Mouse (Mus musculus): ENCODE measurements around the gene Gm49380. TPM values are rescaled to one million over a fixed set of nuclear protein-coding genes. Genes with fewer than 3 reads are reported as not detected.
A peak's percentile ranks its signal among the peaks of the same experiment; 100 is the strongest.

The Gm49380 gene
- polyA plus RNA-seq, 1 experiment from 2014 or later, result 0.05 TPM

DNA sequence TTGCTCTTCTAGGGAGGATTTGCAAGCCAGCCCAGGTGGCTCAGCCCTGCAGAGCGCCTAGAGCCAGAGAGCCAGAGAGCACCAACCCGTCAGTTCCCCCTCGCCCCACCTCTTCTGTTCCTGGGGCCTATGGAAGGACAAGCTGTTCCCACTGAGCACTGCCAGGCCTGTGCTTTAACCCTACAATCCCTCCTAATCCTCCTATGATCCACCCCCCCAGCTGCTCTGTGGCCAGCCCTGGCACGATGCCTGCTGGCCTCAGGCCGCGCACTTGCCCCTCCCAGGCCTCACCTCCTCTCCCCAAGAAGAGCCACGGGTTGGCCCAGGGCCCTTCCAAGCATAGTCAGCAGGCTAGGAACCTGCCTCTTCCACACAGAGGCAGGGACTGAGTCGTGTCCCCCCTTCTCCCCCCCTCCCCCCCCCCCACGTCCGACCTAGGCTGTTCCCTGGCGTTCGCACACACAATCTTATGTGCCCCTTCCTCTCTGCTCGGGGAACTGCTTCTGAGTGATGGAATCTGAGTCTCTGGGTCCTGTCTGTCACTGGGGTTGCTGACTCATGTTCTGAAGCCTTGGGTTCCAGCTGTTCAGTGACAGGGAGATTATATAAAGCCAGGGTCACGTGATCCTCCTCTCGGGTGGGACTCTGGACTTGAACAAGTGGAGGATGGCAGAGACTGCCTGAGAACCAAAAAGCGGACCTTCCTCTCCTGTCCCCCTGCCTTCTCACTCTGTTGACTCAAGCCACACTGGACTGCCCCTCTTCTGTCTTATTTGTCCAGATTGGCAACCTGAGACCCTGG is 34.1 kb downstream of the Gm49380 start:
- peak; percentile 89 for ATAC-seq (replicated peaks; ENCODE audit: insufficient number of reproducible peaks, insufficient read depth, low FRiP score, low read depth)
- WGBS, result 14% methylated on average over 15 of the region's 16 CpGs
- H3K27ac ChIP-seq, result peak overlapping the region; percentile 89
- no peak overlapping the region for H3K9ac ChIP-seq
- H3K36me3 ChIP-seq, result peaks cover 3% of the 10 kb centered on the region; the same call in 1 of the 2 replicates
- H3K4me1 ChIP-seq (replicated peaks), result peaks cover 91% of the 10 kb centered on the region
- no peak overlapping the region for H3K4me3 ChIP-seq
- peak overlapping the region; percentile 50 for H3K4me2 ChIP-seq
- no peaks in the 10 kb centered on the region for H3K27me3 ChIP-seq
- H3K9me3 ChIP-seq (replicated peaks), result no peaks in the 10 kb centered on the region

DNA sequence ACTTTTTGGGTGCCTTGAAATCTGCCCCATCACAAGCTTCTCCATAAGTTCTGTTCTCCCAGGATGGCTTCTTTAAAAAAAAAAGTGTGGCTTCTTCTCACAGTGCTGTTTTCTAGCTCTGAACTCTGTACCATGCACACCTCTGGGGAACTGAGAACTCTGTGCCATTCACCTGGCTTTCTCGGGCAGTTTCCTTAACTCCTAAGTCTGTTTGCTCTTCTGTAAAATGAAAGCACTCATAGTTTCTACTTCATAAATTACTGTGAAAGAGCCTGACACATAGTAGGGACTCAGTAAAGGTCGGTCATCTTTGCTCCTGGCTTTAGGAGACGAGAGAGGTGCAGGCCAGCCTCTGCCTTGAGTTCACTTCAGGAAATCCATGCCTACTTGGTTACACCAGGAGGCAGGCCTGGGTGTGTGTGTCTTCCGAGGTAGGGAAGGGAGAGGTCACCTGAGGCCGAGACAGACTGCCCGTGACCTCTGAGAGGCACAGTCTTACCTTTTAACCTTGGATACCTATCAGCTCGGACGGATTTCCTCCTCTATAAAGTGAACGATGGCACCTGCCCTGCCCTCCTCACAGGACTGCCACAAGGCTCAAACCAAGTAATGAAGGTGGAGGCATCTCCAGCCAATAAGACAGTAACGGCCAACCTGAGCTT is 35.0 kb downstream of the Gm49380 start:
- peaks cover 87% of the 10 kb centered on the region for H3K4me1 ChIP-seq (replicated peaks)
- H3K27ac ChIP-seq, result peak overlapping the region; percentile 89
- peaks cover 3% of the 10 kb centered on the region; the same call in 1 of the 2 replicates for H3K36me3 ChIP-seq
- no peaks in the 10 kb centered on the region for H3K27me3 ChIP-seq
- WGBS, result 69% methylated on average over 10 of the region's 10 CpGs
- H3K4me2 ChIP-seq, result peak overlapping the region; percentile 50
- H3K9ac ChIP-seq, result no peak overlapping the region
- ATAC-seq (replicated peaks; ENCODE audit: insufficient number of reproducible peaks, insufficient read depth, low FRiP score, low read depth), result no peak
- H3K9me3 ChIP-seq (replicated peaks), result no peaks in the 10 kb centered on the region
- H3K4me3 ChIP-seq, result no peak overlapping the region

- no peak overlapping the region for H3K9ac ChIP-seq
- 78% methylated on average over 11 of the region's 11 CpGs for WGBS
- no peak for ATAC-seq (replicated peaks; ENCODE audit: insufficient number of reproducible peaks, insufficient read depth, low FRiP score, low read depth)
- peaks cover 88% of the 10 kb centered on the region for H3K4me1 ChIP-seq (replicated peaks)
- no peak overlapping the region for H3K4me3 ChIP-seq
- H3K9me3 ChIP-seq (replicated peaks), result no peaks in the 10 kb centered on the region
- peaks cover 3% of the 10 kb centered on the region; the same call in 1 of the 2 replicates for H3K36me3 ChIP-seq
- H3K4me2 ChIP-seq, result no peak overlapping the region; the same call in 1 of the 2 replicates
- H3K27ac ChIP-seq, result peak overlapping the region; percentile 89
- H3K27me3 ChIP-seq, result no peaks in the 10 kb centered on the region
Observed at GRCm38 (mm10) chr9:44077266-44077910, 35.9 kb downstream of the Gm49380 start.

DNA sequence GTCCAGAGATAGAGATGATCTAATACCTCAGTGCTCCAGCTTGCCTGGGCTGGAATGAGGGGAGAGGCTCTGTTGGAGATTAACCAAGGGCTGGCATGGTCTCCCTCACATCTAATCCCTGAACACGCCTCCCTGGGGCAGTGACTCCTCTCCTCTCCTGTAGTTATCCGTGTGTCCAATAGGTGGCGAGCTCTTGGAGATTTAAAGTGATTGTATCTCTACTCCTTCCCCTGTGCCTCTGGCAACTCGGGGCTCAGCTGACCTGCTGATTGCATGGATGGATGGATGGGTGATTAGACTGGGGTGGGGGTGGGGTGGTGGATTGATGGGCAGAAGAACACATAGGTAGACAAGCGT is 36.6 kb downstream of the Gm49380 start:
- 28% methylated on average over 5 of the region's 5 CpGs for WGBS
- peak overlapping the region; percentile 1; the same call in 1 of the 2 replicates for H3K27ac ChIP-seq
- no peaks in the 10 kb centered on the region for H3K9me3 ChIP-seq (replicated peaks)
- no peak overlapping the region for H3K9ac ChIP-seq
- ATAC-seq (replicated peaks; ENCODE audit: insufficient number of reproducible peaks, insufficient read depth, low FRiP score, low read depth), result no peak
- no peak overlapping the region; the same call in 1 of the 2 replicates for H3K4me2 ChIP-seq
- H3K4me3 ChIP-seq, result no peak overlapping the region
- no peaks in the 10 kb centered on the region for H3K27me3 ChIP-seq
- H3K36me3 ChIP-seq, result peaks cover 3% of the 10 kb centered on the region; the same call in 1 of the 2 replicates
- peaks cover 90% of the 10 kb centered on the region for H3K4me1 ChIP-seq (replicated peaks)

DNA sequence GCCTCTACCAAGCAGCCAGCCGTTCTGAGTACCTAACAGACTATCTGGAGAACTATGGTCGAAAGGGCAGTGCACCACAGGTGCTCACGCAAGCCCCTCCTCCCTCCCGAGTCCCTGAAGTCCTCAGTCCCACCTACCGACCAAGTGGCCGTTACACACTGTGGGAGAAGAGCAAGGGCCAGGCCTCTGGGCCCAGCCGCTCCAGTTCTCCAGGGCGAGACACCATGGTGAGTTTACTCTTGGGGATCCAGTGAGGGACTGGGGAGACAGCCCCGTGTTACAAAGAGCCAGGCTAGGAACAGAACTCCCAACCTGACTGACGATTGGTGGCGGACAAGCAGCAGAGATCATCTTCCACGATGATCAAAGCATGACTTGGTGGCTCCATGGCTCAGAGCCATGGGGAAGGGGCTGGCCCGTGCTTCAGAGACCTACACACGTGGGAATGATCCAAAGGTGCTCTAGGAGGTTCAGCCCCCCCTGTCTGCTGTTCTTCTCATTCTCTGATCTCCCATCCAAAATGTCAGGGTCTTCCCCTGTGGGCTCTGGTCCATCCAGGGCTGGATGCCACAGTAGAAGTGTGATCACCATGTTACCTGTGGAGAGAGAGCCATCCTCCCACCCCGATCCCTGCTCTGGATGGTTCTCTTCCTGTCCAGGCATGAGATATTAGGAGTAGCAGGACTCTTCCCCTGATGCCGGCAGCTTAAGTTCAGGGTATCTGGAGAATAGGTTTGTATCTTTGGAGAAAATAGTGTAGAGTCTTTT is 37.1 kb downstream of the Gm49380 start:
- H3K9me3 ChIP-seq (replicated peaks), result no peaks in the 10 kb centered on the region
- H3K27me3 ChIP-seq, result no peaks in the 10 kb centered on the region
- H3K4me2 ChIP-seq, result no peak overlapping the region
- 63% methylated on average over 16 of the region's 16 CpGs for WGBS
- H3K27ac ChIP-seq, result peak overlapping the region; percentile 1
- ATAC-seq (replicated peaks; ENCODE audit: insufficient number of reproducible peaks, insufficient read depth, low FRiP score, low read depth), result no peak
- H3K9ac ChIP-seq, result no peak overlapping the region
- peaks cover 90% of the 10 kb centered on the region for H3K4me1 ChIP-seq (replicated peaks)
- peaks cover 3% of the 10 kb centered on the region; the same call in 1 of the 2 replicates for H3K36me3 ChIP-seq
- H3K4me3 ChIP-seq, result no peak overlapping the region

DNA sequence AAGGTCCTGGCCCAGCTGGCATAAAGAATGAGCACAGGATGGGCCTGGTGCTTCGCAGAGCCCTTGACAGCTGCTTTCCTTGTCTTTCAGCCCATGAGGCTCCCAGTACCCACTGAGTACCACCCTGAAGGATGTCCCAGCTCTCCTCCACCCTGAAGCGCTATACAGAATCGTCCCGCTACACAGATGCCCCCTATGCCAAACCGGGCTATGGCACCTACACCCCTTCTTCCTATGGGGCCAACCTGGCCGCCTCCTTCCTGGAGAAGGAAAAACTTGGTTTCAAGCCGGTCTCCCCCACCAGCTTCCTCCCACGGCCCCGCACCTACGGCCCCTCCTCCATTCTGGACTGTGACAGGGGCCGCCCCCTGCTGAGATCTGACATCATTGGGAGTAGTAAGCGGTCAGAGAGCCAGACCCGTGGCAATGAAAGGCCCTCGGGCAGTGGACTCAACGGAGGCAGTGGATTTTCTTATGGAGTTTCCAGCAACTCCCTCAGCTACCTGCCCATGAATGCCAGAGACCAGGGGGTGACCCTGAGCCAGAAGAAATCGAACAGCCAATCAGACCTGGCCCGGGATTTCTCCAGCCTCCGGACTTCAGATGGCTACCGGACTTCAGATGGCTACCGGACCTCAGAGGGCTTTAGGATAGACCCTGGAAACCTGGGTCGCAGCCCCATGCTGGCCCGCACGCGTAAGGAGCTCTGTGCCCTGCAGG is 37.9 kb downstream of the Gm49380 start:
- no peak overlapping the region for H3K4me2 ChIP-seq

GRCm38 (mm10) chr9:44074395-44075275 is 38.7 kb downstream of the Gm49380 start:
- Histone ChIP-seq H3K27me3 (no peaks in the 10 kb centered on the region), H3K9me3 (replicated peaks) (no peaks in the 10 kb centered on the region), H3K36me3 (peaks cover 3% of the 10 kb centered on the region; the same call in 1 of the 2 replicates), H3K9ac (no peak overlapping the region), H3K27ac (no peak overlapping the region), H3K4me2 (no peak overlapping the region), H3K4me1 (replicated peaks) (peaks cover 88% of the 10 kb centered on the region), H3K4me3 (no peak overlapping the region)
- ATAC-seq (replicated peaks; ENCODE audit: insufficient number of reproducible peaks, insufficient read depth, low FRiP score, low read depth), result no peak
- 64% methylated on average over 9 of the region's 9 CpGs for WGBS

More for the DNA sequence above, 37.9 kb downstream of the Gm49380 start:
- H3K27ac ChIP-seq, result no peak overlapping the region
- H3K4me3 ChIP-seq, result no peak overlapping the region
- H3K9ac ChIP-seq, result no peak overlapping the region
- no peak for ATAC-seq (replicated peaks; ENCODE audit: insufficient number of reproducible peaks, insufficient read depth, low FRiP score, low read depth)
- no peaks in the 10 kb centered on the region for H3K9me3 ChIP-seq (replicated peaks)
- peaks cover 90% of the 10 kb centered on the region for H3K4me1 ChIP-seq (replicated peaks)
- peaks cover 3% of the 10 kb centered on the region; the same call in 1 of the 2 replicates for H3K36me3 ChIP-seq
- H3K27me3 ChIP-seq, result no peaks in the 10 kb centered on the region
- 73% methylated on average over 24 of the region's 24 CpGs for WGBS

- no peak overlapping the region for H3K4me3 ChIP-seq
- no peaks in the 10 kb centered on the region for H3K27me3 ChIP-seq
- H3K9me3 ChIP-seq (replicated peaks), result no peaks in the 10 kb centered on the region
- peaks cover 79% of the 10 kb centered on the region for H3K4me1 ChIP-seq (replicated peaks)
- peak overlapping the region; percentile 8; the same call in 1 of the 2 replicates for H3K9ac ChIP-seq
- H3K4me2 ChIP-seq, result peak overlapping the region; percentile 89
- peaks cover 3% of the 10 kb centered on the region; the same call in 1 of the 2 replicates for H3K36me3 ChIP-seq
- ATAC-seq (replicated peaks; ENCODE audit: insufficient number of reproducible peaks, insufficient read depth, low FRiP score, low read depth), result no peak
- WGBS, result 57% methylated on average over 5 of the region's 5 CpGs
- peak overlapping the region; percentile 70; the same call in 1 of the 2 replicates for H3K27ac ChIP-seq
Observed at GRCm38 (mm10) chr9:44073115-44073514, 40.2 kb downstream of the Gm49380 start.

DNA sequence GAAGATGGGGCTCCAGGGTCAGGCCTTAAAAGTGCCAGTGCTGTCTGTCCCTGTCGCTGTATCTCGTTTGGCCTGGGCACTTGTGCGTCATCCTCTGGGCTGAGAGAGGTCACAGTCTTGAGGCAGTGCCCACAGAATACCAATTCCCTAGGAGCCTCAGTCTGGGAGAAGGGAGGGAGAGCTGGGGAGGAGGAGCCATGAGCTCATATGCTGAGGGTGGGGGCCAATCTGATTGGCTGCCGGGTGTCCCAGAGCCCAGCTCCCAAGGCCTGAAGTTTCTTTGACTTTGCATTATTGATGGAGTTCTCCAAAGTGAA is 40.7 kb downstream of the Gm49380 start:
- 24% methylated on average over 4 of the region's 4 CpGs for WGBS
- H3K9ac ChIP-seq, result peak overlapping the region; percentile 30; the same call in 1 of the 2 replicates
- H3K27ac ChIP-seq, result peak overlapping the region; percentile 70
- peaks cover 79% of the 10 kb centered on the region for H3K4me1 ChIP-seq (replicated peaks)
- H3K4me3 ChIP-seq, result 0 out of 2 replicates have a peak overlapping the region, but pooled peaks have one; percentile 49
- no peaks in the 10 kb centered on the region for H3K27me3 ChIP-seq
- H3K9me3 ChIP-seq (replicated peaks), result no peaks in the 10 kb centered on the region
- ATAC-seq (replicated peaks; ENCODE audit: insufficient number of reproducible peaks, insufficient read depth, low FRiP score, low read depth), result no peak; the same call in 1 of the 2 replicates
- H3K36me3 ChIP-seq, result no peaks in the 10 kb centered on the region
- peak overlapping the region; percentile 89 for H3K4me2 ChIP-seq
